Mouse (Mus musculus) bone marrow macrophage, adult 2 months (primary cell): Measurements from ENCODE around the gene Ppid.

Experiments
- CTCF ChIP-seq: IDR thresholded peaks from 2 replicates; pipeline ENCODE4 v1.5.1; 2012; ENCODE audit warnings: low read depth, mild to moderate bottlenecking, low read length, moderate library complexity
- POLR2A ChIP-seq: IDR thresholded peaks from 2 replicates; pipeline ENCODE4 v1.6.1; 2012; ENCODE audit warnings: mild to moderate bottlenecking, low read depth, low read length, borderline replicate concordance

GRCm38 (mm10) chr3:79549751-79550393 lies 41.3 kb upstream of the Ppid start:
- TF ChIP-seq POLR2A (no peak), CTCF (no peak)
